Mouse (Mus musculus): Measurements from ENCODE around the gene Aco1. TPM values are rescaled to one million over a fixed set of nuclear protein-coding genes. Genes with fewer than 3 reads are reported as not detected.

The Aco1 gene
- polyA plus RNA-seq, 1 experiment: 58.2 TPM

DNA sequence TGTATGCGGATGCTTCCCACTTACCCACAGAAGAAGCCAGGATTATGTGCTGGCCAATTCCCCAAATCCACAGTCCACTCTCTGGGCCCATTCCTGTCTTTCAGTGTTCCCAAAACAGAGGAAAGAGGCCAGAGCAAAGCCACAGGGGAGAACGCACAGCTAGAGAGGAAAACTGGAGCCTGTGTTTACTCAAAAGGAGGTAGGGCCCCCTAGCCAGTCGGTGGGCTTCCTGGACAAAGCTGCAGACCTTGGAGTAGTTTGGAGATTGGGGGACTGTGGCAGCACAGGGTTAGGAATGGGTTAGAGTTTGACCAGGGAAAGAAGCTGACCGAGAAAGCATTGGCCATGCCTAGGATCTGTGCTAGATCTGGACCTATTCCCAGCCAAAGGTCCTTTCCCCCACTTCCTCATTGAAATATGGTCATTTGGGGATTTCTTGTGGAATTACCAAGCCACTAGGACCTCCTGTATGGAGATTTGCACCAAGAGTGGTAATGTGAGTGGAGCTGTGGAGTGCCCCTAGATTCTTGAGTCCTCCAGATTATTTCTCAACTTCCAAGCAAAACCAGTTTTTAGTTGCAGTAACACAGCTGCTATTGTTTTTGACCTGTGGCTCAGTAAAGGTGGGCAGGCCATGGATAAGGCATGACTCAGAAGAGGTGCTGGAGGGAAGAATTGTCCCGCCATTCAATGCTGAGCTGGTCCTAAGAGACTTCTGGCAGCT lies 14.8 kb downstream of the Aco1 start:
- H3K4me3 ChIP-seq (ENCODE audit: low read depth, low read length): no peak overlapping the region
- H3K36me3 ChIP-seq (ENCODE audit: control insufficient read depth, insufficient read depth, low read length): peaks cover 2% of the 10 kb centered on the region; the same call in 1 of the 2 replicates
- no peak for TF ChIP-seq CTCF (IDR thresholded peaks at IDR 0.05; ENCODE audit: extremely low read depth, insufficient read length, insufficient replicate concordance, low read depth, low read length)
- no peak for TF ChIP-seq POLR2A (IDR thresholded peaks at IDR 0.05; ENCODE audit: low read depth, low read length)
- WGBS: 68% methylated on average over 5 of the region's 5 CpGs
- no peaks in the 10 kb centered on the region for H3K27me3 ChIP-seq (ENCODE audit: control insufficient read depth, insufficient read depth, low read length)
- H3K27ac ChIP-seq (ENCODE audit: insufficient read depth, low read depth, low read length): no peak overlapping the region
- H3K4me1 ChIP-seq (ENCODE audit: control insufficient read depth, insufficient read depth, insufficient read length, low read length): peaks cover 4% of the 10 kb centered on the region; the same call in 1 of the 2 replicates

DNA sequence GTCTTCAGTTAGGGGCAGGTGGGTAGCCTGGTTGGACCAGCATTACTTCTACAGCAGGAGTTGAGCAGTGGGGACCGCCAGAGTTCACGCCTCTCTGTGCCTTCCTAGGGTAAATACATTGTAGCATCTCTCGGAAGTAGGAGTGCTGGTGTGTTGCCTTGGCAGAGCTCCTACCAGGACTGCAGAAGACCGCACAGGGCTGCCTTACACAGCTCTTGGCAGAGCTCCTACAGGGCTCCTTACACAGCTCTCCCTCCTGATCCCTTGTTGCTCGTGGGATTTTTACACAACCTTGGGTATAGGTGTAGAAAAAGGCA lies 15.3 kb downstream of the Aco1 start:
- H3K4me3 ChIP-seq (ENCODE audit: low read depth, low read length): no peak overlapping the region
- H3K4me1 ChIP-seq (ENCODE audit: control insufficient read depth, insufficient read depth, insufficient read length, low read length): peaks cover 4% of the 10 kb centered on the region; the same call in 1 of the 2 replicates
- TF ChIP-seq POLR2A (IDR thresholded peaks at IDR 0.05; ENCODE audit: low read depth, low read length) (no peak), CTCF (IDR thresholded peaks at IDR 0.05; ENCODE audit: extremely low read depth, insufficient read length, insufficient replicate concordance, low read depth, low read length) (no peak)
- no peaks in the 10 kb centered on the region for H3K27me3 ChIP-seq (ENCODE audit: control insufficient read depth, insufficient read depth, low read length)
- 83% methylated on average over 5 of the region's 5 CpGs for WGBS
- H3K36me3 ChIP-seq (ENCODE audit: control insufficient read depth, insufficient read depth, low read length): peaks cover 2% of the 10 kb centered on the region; the same call in 1 of the 2 replicates
- H3K27ac ChIP-seq (ENCODE audit: insufficient read depth, low read depth, low read length): no peak overlapping the region

DNA sequence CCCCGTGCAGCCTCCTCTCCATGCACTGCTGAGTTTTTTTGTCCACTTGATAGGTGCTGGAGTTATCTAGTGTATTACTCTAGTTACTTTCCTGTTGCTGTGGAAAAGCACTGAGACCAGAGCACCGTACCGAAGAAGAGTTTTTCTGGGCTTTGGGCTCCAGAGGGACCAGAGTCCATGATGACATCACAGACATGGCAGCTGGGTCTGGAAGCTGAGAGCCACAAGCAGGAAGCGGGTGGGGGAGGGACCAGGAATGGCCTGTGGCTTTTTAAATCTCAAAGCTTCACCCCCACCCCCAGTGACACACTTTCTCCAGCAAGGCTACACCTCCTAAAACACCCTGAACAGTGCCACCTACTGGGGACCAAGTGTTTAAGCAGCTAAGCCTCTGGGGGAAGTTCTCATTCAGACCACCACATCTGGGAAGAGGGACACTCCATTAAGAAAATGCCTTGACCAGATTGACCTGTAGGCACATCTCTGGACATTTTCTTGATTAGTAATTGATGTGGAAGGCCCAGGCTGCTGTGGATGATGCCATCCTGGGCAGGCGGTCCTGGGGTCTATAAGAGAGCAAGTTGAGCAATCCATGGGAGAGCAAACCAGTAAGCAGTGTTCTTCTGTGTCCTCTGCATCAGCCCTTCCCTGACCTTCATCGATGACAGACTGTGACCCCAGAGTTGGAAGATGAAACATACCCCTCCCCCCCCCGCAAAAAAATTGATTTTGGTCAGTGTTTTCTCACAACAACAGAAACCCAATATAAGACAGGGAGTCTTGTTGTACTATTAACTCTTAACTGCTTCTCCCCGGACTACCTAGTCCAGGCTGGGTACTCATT lies 17.9 kb downstream of the Aco1 start:
- Histone ChIP-seq H3K4me3 (ENCODE audit: low read depth, low read length) (no peak overlapping the region), H3K36me3 (ENCODE audit: control insufficient read depth, insufficient read depth, low read length) (peaks cover 16% of the 10 kb centered on the region), H3K27me3 (ENCODE audit: control insufficient read depth, insufficient read depth, low read length) (no peaks in the 10 kb centered on the region), H3K27ac (ENCODE audit: insufficient read depth, low read depth, low read length) (no peak overlapping the region), H3K4me1 (ENCODE audit: control insufficient read depth, insufficient read depth, insufficient read length, low read length) (no peaks in the 10 kb centered on the region; the same call in 1 of the 2 replicates)
- 93% methylated on average over 8 of the region's 8 CpGs for WGBS
- TF ChIP-seq POLR2A (IDR thresholded peaks at IDR 0.05; ENCODE audit: low read depth, low read length) (no peak), CTCF (IDR thresholded peaks at IDR 0.05; ENCODE audit: extremely low read depth, insufficient read length, insufficient replicate concordance, low read depth, low read length) (peak; percentile 29; the same call in 1 of the 2 replicates)

DNA sequence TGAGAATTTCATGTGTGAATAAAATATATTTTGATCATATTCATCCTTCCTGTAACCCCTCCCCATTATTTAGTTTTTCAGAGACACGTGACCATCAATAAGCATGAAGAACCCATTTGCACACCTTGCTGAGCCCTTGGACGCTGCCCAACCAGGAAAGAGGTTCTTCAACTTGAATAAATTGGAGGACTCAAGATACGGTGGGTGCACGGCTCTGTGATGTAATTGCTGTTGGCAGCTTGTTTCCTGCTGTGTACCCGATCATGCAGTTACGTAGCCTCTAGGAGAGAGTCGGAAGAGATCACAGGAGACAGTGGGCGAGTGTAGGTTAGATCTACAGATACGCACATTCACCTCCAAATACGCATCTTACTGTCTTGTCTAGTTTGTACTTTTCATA lies 20.8 kb downstream of the Aco1 start:
- Histone ChIP-seq H3K36me3 (ENCODE audit: control insufficient read depth, insufficient read depth, low read length) (peaks cover 38% of the 10 kb centered on the region), H3K4me3 (ENCODE audit: low read depth, low read length) (no peak overlapping the region), H3K27ac (ENCODE audit: insufficient read depth, low read depth, low read length) (no peak overlapping the region), H3K27me3 (ENCODE audit: control insufficient read depth, insufficient read depth, low read length) (no peaks in the 10 kb centered on the region), H3K4me1 (ENCODE audit: control insufficient read depth, insufficient read depth, insufficient read length, low read length) (no peaks in the 10 kb centered on the region)
- TF ChIP-seq CTCF (IDR thresholded peaks at IDR 0.05; ENCODE audit: extremely low read depth, insufficient read length, insufficient replicate concordance, low read depth, low read length) (no peak), POLR2A (IDR thresholded peaks at IDR 0.05; ENCODE audit: low read depth, low read length) (no peak)
- 83% methylated on average over 10 of the region's 10 CpGs for WGBS

DNA sequence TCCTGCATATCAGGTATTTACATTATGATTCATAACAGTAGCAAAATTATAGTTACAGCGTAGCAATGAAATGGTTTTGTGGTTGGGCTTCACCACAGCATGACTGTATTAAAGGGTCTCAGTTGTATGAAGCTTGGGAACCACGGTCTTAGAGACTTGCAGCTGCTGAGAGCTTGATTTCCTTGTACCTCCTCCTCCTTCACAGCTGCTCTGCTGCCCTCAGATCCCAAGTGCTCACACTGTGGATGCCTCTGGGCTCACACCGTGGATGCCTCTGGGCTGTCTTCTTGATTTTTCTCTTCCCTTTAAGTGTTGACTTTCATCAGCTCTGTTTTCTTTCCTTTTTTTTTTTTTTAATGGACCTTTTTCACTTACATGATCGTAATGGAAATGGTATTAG lies 28.6 kb downstream of the Aco1 start:
- H3K4me3 ChIP-seq (ENCODE audit: low read depth, low read length): no peak overlapping the region
- WGBS: 84% methylated on average over 4 of the region's 4 CpGs
- H3K27ac ChIP-seq (ENCODE audit: insufficient read depth, low read depth, low read length): no peak overlapping the region
- TF ChIP-seq CTCF (IDR thresholded peaks at IDR 0.05; ENCODE audit: extremely low read depth, insufficient read length, insufficient replicate concordance, low read depth, low read length) (no peak), POLR2A (IDR thresholded peaks at IDR 0.05; ENCODE audit: low read depth, low read length) (no peak)
- H3K4me1 ChIP-seq (ENCODE audit: control insufficient read depth, insufficient read depth, insufficient read length, low read length): no peaks in the 10 kb centered on the region
- no peaks in the 10 kb centered on the region for H3K27me3 ChIP-seq (ENCODE audit: control insufficient read depth, insufficient read depth, low read length)
- H3K36me3 ChIP-seq (ENCODE audit: control insufficient read depth, insufficient read depth, low read length): peaks cover 37% of the 10 kb centered on the region

DNA sequence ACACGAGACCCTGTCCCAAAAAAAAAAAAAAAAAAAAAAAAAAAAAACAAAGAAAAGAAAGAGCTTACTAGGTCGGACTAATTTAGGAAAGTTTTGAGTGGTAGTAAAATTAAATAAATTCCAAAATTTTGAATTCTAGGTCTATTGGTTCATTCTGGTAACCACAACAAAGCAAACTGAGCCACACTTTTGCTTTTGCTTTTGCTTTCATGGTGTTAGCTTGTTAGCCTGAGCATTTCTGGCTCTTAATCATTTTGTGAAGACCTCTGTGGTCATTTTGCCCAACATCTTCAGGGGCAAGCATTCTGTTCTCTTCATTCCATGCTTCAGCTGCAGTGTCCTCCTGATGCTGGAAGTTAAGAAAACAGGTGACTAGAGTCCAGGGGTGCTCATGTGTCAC lies 29.5 kb downstream of the Aco1 start:
- no peaks in the 10 kb centered on the region for H3K27me3 ChIP-seq (ENCODE audit: control insufficient read depth, insufficient read depth, low read length)
- 90% methylated on average over 2 of the region's 2 CpGs for WGBS
- peaks cover 32% of the 10 kb centered on the region for H3K36me3 ChIP-seq (ENCODE audit: control insufficient read depth, insufficient read depth, low read length)
- TF ChIP-seq CTCF (IDR thresholded peaks at IDR 0.05; ENCODE audit: extremely low read depth, insufficient read length, insufficient replicate concordance, low read depth, low read length) (no peak), POLR2A (IDR thresholded peaks at IDR 0.05; ENCODE audit: low read depth, low read length) (no peak)
- no peaks in the 10 kb centered on the region for H3K4me1 ChIP-seq (ENCODE audit: control insufficient read depth, insufficient read depth, insufficient read length, low read length)
- H3K27ac ChIP-seq (ENCODE audit: insufficient read depth, low read depth, low read length): no peak overlapping the region
- H3K4me3 ChIP-seq (ENCODE audit: low read depth, low read length): no peak overlapping the region

DNA sequence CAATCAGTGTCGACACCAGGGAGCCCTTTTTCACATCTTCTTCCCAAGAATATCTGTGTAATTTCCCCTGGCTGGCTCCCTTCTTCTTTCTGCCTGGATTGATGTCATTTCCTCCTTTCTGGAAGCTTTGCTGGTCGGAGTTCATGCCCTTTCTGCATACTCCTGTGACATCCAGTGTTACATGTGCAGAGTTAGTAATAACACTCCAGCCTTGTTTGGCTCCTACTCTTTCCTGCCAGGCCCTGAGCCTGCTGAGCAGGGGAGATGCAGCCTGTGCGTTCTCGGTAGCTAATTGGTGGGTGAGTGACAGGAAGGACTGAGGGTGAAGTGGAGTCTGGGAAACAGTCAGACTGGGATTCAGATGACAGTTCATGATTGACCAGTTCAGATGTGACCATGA lies 31.4 kb downstream of the Aco1 start:
- no peak overlapping the region for H3K27ac ChIP-seq (ENCODE audit: insufficient read depth, low read depth, low read length)
- no peak for TF ChIP-seq POLR2A (IDR thresholded peaks at IDR 0.05; ENCODE audit: low read depth, low read length)
- TF ChIP-seq CTCF (IDR thresholded peaks at IDR 0.05; ENCODE audit: extremely low read depth, insufficient read length, insufficient replicate concordance, low read depth, low read length): no peak
- WGBS: 77% methylated on average over 4 of the region's 4 CpGs
- no peak overlapping the region for H3K4me3 ChIP-seq (ENCODE audit: low read depth, low read length)
- peaks cover 31% of the 10 kb centered on the region for H3K36me3 ChIP-seq (ENCODE audit: control insufficient read depth, insufficient read depth, low read length)
- H3K27me3 ChIP-seq (ENCODE audit: control insufficient read depth, insufficient read depth, low read length): no peaks in the 10 kb centered on the region
- H3K4me1 ChIP-seq (ENCODE audit: control insufficient read depth, insufficient read depth, insufficient read length, low read length): no peaks in the 10 kb centered on the region; the same call in 1 of the 2 replicates

Measured in small intestine, adult 2 months (tissue).